Mouse (Mus musculus): ENCODE measurements around the gene Dph2.

GRCm38 (mm10) chr4:117843101-117843500 lies 48.7 kb downstream of the Dph2 start:
- TF ChIP-seq CTCF (IDR thresholded peaks at IDR 0.05 in 2 of 3, conservative IDR thresholded peaks at IDR 0.05 in 1 of 3; ENCODE audit: control insufficient read depth in 1 of 3, insufficient read depth in 1 of 3, low read depth in 2 of 3, low read length in 3 of 3, poor library complexity in 1 of 3, severe bottlenecking in 1 of 3) (no peak), MAX (IDR thresholded peaks at IDR 0.05; ENCODE audit: low read length) (no peak), USF2 (IDR thresholded peaks at IDR 0.05; ENCODE audit: borderline replicate concordance in 1 of 2, insufficient read depth in 1 of 2, low read depth in 1 of 2, low read length in 2 of 2) (no peak), POLR2A (IDR thresholded peaks at IDR 0.05; ENCODE audit: control insufficient read depth in 1 of 2, insufficient read depth in 1 of 2, low read depth in 1 of 2, low read length in 2 of 2, poor library complexity in 1 of 2) (no peak), HCFC1 (IDR thresholded peaks at IDR 0.05; ENCODE audit: low read depth, low read length) (no peak), GATA1 (IDR thresholded peaks at IDR 0.05; ENCODE audit: low read depth, low read length) (no peak), CHD1 (IDR thresholded peaks at IDR 0.05; ENCODE audit: low read depth, low read length) (no peak), ZKSCAN1 (IDR thresholded peaks at IDR 0.05; ENCODE audit: low read depth, low read length) (no peak), NELFE (IDR thresholded peaks at IDR 0.05; ENCODE audit: low read depth, low read length) (no peak), ZC3H11A (IDR thresholded peaks at IDR 0.05; ENCODE audit: low read depth, low read length) (no peak), MEF2A (IDR thresholded peaks at IDR 0.05; ENCODE audit: extremely low read depth, insufficient replicate concordance, low read depth, low read length, poor library complexity, severe bottlenecking) (no peak), JUND (IDR thresholded peaks at IDR 0.05; ENCODE audit: low read depth, low read length) (no peak)
